Comparison of ENCODE assay signal across 8 mouse cellular contexts in genomic region chrX:85574182-85574541, GRCm38 (mm10). TPM values are rescaled to one million over a fixed set of nuclear protein-coding genes. Genes with fewer than 3 reads are reported as not detected.
DNase-seq lines count a peak whose midpoint lies in the region; ATAC-seq and TF ChIP-seq lines count a peak whose summit lies in the region.

No protein-coding gene starts in this region.

- TF ChIP-seq POLR2A in lung, adult 2 months (IDR thresholded peaks at IDR 0.05; ENCODE audit: borderline replicate concordance, extremely low read depth, low read depth, low read length): no peak

- TF ChIP-seq CTCF in lung, adult 2 months (IDR thresholded peaks at IDR 0.05; ENCODE audit: insufficient read depth, low read length): no peak
- TF ChIP-seq CTCF in intestine, postnatal 0 days (IDR thresholded peaks at IDR 0.05; ENCODE audit: low read depth): 0 out of 2 replicates have a peak, but pooled peaks have one; percentile 9

- peak; percentile 50 for ATAC-seq in intestine, postnatal 0 days
- peak; percentile 83 for ATAC-seq in midbrain, embryonic 11.5 days (ENCODE audit: low FRiP score)

- H3K4me3 ChIP-seq in lung, adult 2 months (replicated peaks; ENCODE audit: extremely low read depth, low read depth, low read length): peak overlapping the region; percentile 84
- H3K4me3 ChIP-seq in erythroblast, embryonic 14.5 days (replicated peaks): peak overlapping the region; percentile 90
- H3K4me3 ChIP-seq in intestine, postnatal 0 days (ENCODE audit: low read depth, low read length): peak overlapping the region; percentile 78
- peak overlapping the region; percentile 66 for H3K4me3 ChIP-seq in midbrain, embryonic 11.5 days (ENCODE audit: low read depth, low read length)

- H3K36me3 ChIP-seq in erythroblast, embryonic 14.5 days (ENCODE audit: control insufficient read depth): peaks cover 30% of the 10 kb centered on the region
- no peaks in the 10 kb centered on the region for H3K36me3 ChIP-seq in intestine, postnatal 0 days (ENCODE audit: control insufficient read depth, insufficient read depth)
- no peaks in the 10 kb centered on the region for H3K36me3 ChIP-seq in midbrain, embryonic 11.5 days (ENCODE audit: control insufficient read depth, insufficient read depth, low read length)

- H3K27ac ChIP-seq in intestine, postnatal 0 days (ENCODE audit: low read depth, low read length): peak overlapping the region; percentile 81
- peak overlapping the region; percentile 9; the same call in 1 of the 2 replicates for H3K27ac ChIP-seq in midbrain, embryonic 11.5 days (ENCODE audit: low read depth, low read length)

- peak overlapping the region; percentile 60 for H3K4me2 ChIP-seq in intestine, postnatal 0 days (replicated peaks; ENCODE audit: low read depth)
- H3K4me2 ChIP-seq in midbrain, embryonic 11.5 days: peak overlapping the region; percentile 53

- peaks cover 10% of the 10 kb centered on the region for H3K9me3 ChIP-seq in erythroblast, embryonic 14.5 days (ENCODE audit: control insufficient read depth, low read length)
- H3K9me3 ChIP-seq in intestine, postnatal 0 days (ENCODE audit: control insufficient read depth): no peaks in the 10 kb centered on the region
- H3K9me3 ChIP-seq in midbrain, embryonic 11.5 days (ENCODE audit: control insufficient read depth, low read length): no peaks in the 10 kb centered on the region

- H3K9ac ChIP-seq in intestine, postnatal 0 days (ENCODE audit: low read depth, low read length): peak overlapping the region; percentile 82
- peak overlapping the region; percentile 77 for H3K9ac ChIP-seq in midbrain, embryonic 11.5 days (ENCODE audit: low read length)

- DNase-seq in lung, adult 2 months: no peak
- DNase-seq in lung, postnatal 14 days: no peak
- DNase-seq in NIH3T3 (ENCODE audit: low read depth): peak; percentile 21
- no peak for DNase-seq in midbrain, embryonic 11.5 days (ENCODE audit: low spot score, missing footprints)
- DNase-seq in cerebellum, postnatal 25 days: no peak
- DNase-seq in left cerebral cortex, adult 8-10 months (ENCODE audit: low spot score in 2 of 2): no peak

- H3K27me3 ChIP-seq in erythroblast, embryonic 14.5 days (ENCODE audit: control insufficient read depth): peaks cover 9% of the 10 kb centered on the region
- no peaks in the 10 kb centered on the region for H3K27me3 ChIP-seq in intestine, postnatal 0 days (replicated peaks; ENCODE audit: control insufficient read depth, insufficient read depth, low read length)
- no peaks in the 10 kb centered on the region for H3K27me3 ChIP-seq in midbrain, embryonic 11.5 days (ENCODE audit: control insufficient read depth, insufficient read depth, low read length)

- H3K4me1 ChIP-seq in lung, adult 2 months (ENCODE audit: control insufficient read depth, insufficient read depth, low read length): 0 out of 2 replicates have a peak, but pooled peaks cover 2% of the 10 kb centered on the region
- peaks cover 39% of the 10 kb centered on the region for H3K4me1 ChIP-seq in erythroblast, embryonic 14.5 days (ENCODE audit: control insufficient read depth)
- H3K4me1 ChIP-seq in intestine, postnatal 0 days (replicated peaks; ENCODE audit: control insufficient read depth, insufficient read depth, low read length): no peaks in the 10 kb centered on the region
- H3K4me1 ChIP-seq in midbrain, embryonic 11.5 days (ENCODE audit: control insufficient read depth, insufficient read depth, low read length): no peaks in the 10 kb centered on the region

- 28% methylated on average over 34 of the region's 34 CpGs for WGBS in lung, adult 2 months
- 10% methylated on average over 33 of the region's 34 CpGs for WGBS in intestine, postnatal 0 days
- WGBS in midbrain, embryonic 11.5 days: 33% methylated on average over 28 of the region's 34 CpGs

RNA-seq across cellular contexts. Expression of gene Tab3, which starts 0.3 kb away (rescaled TPM):
- polyA plus RNA-seq in lung, adult 2 months (2012; rRNA removed): 4.2 and 4.7 TPM in 2 replicates
- 0.37 and 0.95 TPM in 2 replicates for polyA plus RNA-seq in erythroblast, embryonic 14.5 days (2012)
- polyA plus RNA-seq in intestine, postnatal 0 days (2015; fragmentation: Nextera tagmentation; extraction: Ambion mirVana): 5.0 and 5.4 TPM in 2 replicates
- 3.8 and 5.8 TPM in 2 replicates for polyA plus RNA-seq in midbrain, embryonic 11.5 days (2014; fragmentation: Nextera tagmentation; extraction: Ambion mirVana)
- total RNA-seq in left cerebral cortex, adult 8-10 months (2022): 10 to 100 TPM; 18.4 to 24.8 (median 22.0) TPM
